Mouse (Mus musculus) megakaryocyte, embryonic 14.5 days (primary cell): ENCODE results near the gene Fibcd1.

ENCODE experiments used
- FLI1 ChIP-seq: IDR thresholded peaks from 2 replicates; pipeline ENCODE4 v1.6.1; 2012; ENCODE audit warnings: low read length, inconsistent platforms, mixed read lengths
- GATA1 ChIP-seq: IDR thresholded peaks from 3 replicates; pipeline ENCODE4 v1.6.1; 2012; ENCODE audit warnings: mixed read lengths, low read length, inconsistent platforms, borderline replicate concordance

DNA sequence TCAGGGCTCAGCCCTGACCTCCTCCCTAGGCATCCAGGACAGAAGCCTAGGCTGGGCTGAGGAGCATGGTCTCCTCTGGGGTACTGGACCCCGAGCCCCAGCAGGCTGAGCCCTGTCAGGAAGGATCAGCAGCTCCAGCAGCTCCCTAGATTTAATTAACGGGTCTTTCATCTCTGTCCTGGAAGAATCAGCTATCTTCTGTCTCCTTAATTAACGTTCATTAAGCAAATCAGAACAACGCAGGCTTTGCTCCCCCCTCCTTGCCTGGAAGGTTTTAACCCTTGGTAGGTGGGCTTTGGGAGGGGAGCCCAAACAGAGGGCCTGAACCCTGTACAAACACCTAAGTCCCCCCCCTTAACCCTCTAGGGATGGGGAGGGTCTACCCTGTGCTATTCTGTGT lies 37.3 kb upstream of the Fibcd1 start:
- TF ChIP-seq GATA1 (no peak), FLI1 (no peak)
